Mouse (Mus musculus) left cerebral cortex, adult 8-10 months (tissue): ENCODE measurements around the gene Rab8b. TPM values are rescaled to one million over a fixed set of nuclear protein-coding genes. Genes with fewer than 3 reads are reported as not detected.
"Not testable (repeated sequence)": the region's sequence is repeated elsewhere in the genome, so short reads cannot be mapped to it uniquely, and the experiment has no call there.

ENCODE experiments used
- DNase-seq, 2 experiments: peaks; one replicate each; pipeline ENCODE4 v3.0.0; 2022; ENCODE audit warnings: low spot score in 2 of 2
- total RNA-seq, 4 experiments: library from RNA; stranded (reverse); gene quantifications; 2 replicates each; pipeline ENCODE4 v1.2.4; 2022

The Rab8b gene
- total RNA-seq, 4 experiments from 2014 or later, result 29.6 to 31.7 (median 30.3) TPM

DNA sequence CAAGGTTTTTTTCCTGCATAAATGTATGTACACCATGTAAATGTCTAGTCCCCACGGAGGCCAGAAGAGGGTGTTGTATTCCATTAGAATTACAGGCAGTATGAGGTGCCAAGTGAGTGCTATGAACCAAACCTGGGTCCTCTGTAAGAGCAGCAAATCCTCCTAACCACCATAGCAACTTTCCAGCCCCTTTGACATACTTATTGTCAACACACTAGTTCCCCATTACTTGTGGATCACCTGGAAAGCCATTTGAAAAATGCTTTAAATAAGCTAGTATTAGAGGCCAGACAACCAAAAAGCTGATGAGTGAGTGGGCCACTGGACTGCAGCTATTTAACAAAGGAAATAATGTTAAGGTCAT lies 1.6 kb downstream of the Rab8b start:
- no peak for DNase-seq

DNA sequence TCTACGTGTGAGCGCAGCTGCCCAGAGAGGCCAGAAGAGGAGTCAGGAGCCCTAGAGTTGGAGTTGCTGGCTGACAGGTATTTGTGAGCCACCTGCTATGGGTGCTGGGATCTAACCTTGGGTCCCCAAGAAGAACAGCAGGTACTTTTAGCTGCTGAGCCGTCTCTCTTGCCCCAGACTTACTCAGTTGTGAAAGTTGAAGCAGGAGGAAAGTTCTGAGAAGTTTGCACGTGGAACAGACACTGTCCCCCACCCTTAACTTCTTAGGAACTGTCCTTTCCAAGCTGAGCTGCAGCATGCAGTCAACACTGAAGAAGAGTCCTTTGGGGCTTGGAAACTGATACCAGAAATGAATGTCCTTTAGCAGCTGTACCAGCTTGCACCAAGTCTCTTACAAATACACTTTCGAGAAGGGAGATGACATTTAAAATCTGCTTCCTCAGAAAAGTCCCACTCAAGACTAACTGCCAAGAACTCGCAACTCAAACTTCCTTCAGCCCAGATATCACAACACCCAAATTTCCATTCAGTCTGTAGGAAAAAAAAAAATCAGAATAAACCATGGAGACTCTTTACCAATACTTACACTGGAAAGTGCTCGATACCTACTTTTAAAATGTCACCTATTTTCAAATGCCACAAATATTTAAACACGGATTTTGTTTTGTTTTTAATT lies 2.1 kb downstream of the Rab8b start:
- DNase-seq, result no peak

DNA sequence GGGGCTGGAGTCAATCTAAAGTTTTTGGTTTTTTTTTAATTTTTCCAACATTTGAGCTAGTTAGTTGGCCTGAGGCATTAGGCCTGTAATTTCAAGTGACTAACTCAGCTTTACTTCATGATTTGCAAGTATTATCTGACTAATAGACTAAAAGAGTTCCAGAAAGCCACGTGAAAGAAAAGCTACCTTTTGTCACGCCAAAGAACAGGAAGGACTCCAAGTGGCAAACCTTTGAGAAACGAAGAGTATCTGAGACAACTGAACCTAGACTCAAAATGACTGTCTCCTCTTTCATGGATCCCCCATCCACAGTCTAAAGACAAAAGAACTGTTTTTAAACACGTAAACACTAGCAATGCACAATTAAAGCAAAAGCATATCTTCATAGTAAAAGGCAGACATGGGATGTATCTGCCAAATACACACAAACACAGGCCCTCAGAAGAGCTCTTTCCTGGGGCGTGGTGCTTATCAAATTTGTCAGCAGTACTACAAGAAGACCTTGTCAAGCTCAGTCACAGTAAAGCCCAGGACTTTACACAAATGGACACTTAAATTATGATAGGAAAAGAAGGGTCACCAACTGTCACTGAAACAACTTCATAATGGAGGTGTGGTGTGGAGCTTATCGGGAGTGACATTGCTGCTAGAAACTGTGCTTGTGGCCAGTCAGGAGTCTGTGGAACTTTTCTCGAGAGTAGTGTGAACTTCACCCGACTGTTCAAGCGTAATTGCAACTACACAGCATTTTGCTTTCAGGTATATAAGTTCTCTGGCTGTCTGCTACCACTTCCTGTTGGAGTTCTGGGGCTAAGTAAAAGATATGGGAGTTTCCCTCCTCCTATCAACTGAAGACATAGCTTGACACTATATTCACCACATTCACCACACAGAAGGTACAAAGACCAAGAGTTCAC lies 3.4 kb downstream of the Rab8b start:
- DNase-seq, result no peak

DNA sequence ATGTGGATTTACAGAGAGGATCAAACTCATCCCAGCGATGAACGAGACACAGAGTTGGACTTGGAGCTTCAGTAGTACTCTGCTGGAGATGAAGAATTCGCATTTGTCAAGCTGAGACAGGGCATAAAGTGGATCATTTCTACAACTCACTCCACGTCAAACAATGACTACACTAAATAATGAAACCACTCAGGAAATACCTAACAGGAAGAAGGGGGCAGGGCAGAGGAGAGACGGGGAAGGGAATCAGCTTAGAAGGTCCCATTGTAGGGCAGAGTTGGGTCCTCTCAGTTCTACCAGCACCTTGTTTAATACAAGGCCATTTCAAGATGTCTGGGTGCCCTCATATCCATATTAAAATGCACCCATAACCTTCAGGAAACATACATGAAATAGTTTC lies 4.1 kb downstream of the Rab8b start:
- no peak for DNase-seq

DNA sequence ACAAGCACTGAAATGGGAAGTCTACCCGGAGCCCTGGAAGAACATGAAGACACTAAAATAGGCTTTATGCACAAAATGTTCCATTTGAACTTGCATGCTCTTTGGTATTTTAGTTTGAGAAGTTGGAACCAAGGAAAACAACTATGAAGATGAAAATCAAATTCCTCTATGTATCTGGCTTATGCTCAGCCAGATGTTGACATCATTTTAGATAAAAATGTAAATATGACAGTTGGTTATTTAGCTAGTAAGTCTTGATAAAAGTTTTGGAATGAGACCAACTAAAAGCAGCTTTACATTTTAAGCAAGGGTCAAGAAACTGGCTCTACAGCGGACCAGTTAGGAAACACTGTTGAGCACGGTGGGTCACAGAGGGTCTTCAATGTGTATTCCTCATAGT lies 4.9 kb downstream of the Rab8b start:
- DNase-seq, result no peak

DNA sequence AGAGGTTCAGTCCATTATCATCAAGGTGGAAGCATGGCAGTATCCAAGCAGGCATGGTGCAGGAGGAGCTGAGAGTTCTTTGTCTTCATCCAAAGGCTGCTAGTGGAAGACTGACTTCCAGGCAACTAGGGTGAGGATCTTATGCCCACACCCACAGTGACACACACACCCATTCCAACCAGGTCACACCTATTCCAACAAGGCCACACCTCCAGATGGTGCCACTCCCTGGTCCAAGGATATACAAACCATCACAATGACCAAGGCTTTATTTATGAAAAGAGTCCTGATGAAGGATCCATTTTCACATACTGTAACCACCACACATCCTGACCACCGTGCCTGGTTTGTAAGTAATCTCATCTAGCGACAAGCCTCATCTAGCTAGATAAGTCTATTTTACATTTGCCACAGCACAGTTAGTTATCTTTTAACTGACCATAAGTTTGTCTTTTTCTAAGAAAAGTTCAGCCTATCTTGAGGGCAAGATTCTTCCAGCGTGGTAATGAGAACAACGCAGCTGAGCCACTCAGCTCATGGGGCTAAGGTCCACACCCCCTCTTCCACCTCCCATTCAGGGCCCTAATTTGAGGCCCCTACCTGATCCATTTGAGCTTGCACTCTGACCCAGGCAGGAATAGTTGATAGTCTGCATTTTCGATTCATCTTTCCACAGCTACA lies 6.1 kb downstream of the Rab8b start:
- DNase-seq, result not testable (repeated sequence)

DNA sequence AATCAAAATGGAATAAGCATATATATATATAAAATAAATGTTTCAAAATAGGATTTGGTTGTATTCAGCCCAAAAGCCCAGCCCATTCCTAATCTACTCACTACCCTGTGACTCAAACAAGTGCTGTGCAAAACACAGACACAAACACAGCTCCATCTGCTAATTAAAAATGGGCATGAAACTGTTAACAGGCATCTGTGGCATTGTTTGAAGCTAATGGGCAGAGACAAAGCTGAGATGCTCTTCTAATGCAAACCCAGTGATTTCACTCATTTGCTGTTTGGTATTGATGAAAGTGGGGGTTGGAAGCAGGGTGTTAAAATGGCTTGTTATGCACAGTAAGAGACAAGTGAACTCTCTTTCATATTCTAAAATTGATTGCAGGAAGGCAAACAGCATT lies 7.2 kb downstream of the Rab8b start:
- no peak for DNase-seq

DNA sequence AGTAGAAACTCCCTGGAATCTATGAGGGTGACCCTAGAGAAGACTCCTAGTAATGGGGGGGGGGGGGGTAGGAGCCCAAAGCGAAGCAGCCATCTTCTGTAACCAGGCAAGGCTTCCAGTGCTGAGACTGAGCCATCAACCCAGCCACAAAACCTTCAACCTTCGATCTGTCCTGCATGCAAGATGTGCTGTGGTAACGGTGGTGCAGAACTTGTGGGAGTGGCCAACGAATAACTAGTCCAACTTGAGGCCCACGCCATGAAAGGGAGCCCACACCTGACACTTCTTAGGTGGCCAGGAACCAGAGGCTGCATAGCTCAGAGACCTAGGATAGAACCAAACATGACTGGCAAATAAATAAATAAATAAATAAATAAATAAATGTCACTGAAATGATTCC lies 8.8 kb downstream of the Rab8b start:
- DNase-seq, result no peak

DNA sequence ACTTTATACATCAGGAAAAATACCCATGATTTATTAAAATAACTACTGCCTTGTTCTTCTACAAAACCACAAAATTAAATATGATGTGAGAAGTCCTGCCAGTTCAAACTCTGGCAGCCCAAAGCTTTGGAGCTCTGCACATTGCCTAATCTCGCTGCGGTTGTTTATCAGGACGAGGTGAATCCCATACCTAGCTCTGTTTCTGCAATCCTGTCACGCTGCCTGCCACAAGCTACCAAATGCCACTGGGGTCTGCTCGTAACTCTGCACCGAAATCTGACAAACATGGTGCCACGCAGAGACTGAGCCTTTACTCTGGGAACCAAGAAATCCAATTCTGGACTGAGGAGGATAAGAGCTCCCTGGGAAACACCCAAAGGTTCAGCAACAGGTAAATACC lies 9.6 kb downstream of the Rab8b start:
- DNase-seq, result no peak

DNA sequence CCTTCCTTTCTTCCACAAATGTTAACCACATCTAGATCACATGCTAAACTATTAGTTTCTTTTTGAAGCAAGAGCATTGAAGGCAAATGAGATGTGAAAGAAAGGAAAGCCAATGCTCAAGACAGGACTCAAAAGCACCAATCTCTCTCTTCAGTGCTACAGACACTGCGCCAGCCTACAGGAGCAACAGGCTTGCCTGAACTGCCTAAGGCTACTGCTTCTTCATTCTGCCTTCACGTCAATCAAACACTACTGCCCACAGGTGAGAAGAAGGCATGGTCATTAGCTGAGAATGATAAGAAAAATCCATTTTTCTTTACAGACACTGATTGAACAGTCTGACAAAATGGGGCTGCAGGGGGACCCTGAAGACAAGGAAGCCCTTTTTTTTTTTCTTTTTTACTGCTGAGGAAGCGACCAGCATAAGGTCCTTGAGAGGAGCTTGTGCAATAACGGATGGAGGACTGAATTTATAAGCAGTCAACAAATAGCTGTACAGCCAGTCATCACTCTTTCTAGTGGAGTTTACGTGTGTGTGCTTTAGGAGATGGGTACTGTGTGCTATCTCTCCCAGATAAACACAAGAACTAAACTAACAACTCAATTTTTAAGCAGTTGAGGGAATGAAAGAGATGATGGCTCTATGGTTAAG lies 11.6 kb downstream of the Rab8b start:
- DNase-seq, result no peak

DNA sequence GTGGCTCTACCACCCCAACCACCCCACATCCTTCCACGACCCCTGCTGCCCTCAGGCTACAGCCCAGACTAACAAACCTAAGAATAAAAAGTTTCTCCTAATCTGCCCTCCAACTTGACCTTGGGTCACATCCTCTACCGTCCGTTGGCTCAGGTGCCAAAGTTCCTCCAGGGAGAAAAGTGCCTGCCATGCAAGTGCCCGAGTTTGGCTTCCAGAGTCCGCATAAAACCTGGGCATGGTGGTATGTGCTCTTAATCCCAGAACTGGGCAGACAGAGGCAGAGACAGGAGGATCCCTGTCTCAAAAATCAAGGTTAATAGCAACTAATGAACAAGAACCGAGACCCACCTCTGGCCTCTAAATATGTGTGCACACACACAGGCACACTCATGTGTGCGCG lies 12.4 kb downstream of the Rab8b start:
- DNase-seq, result no peak

DNA sequence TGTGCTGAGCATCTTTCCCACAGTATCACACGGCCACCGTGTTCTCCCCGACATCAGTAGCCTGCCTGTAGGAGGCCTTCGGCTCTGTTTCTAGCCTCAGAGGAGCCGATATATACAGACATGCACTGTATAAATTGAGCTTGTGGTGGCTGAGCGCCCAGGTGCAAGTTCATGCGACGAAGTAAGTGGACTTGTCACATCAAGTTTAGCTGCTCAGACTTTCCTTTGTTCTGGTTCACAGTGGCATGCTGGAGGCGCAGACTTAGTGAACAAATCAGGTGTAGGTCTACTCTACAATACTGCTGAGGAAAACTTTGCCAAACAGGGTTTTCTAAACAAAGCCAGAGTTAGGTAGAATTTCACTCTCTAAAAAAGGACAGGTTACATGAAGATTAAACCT lies 13.5 kb downstream of the Rab8b start:
- DNase-seq, result no peak

DNA sequence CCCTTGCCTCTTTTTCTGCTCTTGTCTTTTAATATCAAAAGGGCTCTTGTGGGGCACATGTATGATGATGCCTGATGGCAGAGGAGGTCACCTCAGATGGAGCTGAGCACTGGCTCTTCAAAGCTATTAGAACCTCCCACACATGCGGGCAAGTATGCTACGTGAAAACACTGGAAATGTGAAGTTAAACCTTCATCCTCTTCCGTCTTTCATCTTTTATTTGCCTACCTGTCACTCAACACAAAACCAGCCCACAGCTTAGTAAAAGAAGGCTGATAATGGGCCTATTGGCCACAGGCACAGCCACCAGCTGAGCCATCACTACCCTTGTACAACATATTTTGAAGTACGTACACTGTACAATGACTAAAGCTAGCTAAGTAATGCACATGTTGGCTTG lies 20.0 kb downstream of the Rab8b start:
- DNase-seq, result no peak

DNA sequence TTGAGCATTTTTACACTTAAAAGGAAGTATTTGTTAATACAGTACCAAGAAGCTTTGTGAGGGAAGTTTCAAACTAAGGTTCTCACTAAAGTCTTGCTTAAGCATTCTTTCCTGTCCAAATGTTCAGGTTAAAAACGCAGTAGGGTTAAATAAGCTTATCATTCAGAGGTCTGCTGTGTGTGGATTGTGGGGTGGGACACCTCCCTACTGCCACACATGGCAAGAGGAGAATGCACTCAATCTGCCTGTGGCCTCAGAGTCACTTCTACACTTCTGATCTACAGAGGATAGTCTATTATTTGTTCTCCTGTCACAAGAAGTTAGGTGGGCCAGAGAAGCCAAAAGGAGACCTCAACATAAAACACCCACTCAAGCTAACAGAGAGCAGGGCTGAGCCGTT lies 20.4 kb downstream of the Rab8b start:
- DNase-seq, result no peak

DNA sequence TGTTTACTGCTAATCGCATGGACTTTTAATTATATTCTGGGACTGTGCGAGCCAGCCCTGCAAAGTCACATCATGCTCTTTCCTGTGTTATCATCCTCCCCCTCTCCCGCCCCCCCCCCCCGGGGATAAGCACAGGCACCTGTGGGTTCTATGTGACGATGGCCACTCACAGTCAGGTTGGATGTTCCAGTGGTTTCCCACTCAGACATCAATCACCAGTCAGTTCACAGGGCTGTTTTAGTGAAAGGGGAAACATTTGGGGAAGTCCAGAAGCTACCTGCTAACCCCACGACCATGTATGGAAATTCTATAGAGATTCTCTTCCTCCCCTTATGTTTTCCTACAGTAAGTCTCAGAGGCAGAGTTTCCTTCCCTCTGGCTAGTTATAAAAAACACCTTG lies 21.6 kb downstream of the Rab8b start:
- no peak for DNase-seq

DNA sequence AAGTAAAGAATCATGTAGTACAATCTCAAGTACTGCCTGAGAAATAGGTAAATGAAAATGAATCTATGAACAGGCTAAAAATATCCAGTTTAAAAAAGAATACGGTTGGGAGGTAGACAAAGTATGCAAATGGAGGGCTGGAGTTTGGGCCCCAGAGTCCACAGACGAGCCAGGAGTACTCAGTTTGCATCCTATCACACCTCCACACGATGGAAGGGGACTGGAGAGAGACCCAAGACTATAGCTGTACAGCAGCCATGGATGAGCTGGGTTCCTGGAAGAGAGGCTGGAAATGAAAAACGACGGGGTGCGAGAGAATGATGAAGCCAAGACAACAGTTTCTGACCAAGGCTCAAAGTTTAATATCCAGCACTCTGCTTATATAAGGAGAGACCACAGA lies 22.5 kb downstream of the Rab8b start:
- DNase-seq, result no peak

DNA sequence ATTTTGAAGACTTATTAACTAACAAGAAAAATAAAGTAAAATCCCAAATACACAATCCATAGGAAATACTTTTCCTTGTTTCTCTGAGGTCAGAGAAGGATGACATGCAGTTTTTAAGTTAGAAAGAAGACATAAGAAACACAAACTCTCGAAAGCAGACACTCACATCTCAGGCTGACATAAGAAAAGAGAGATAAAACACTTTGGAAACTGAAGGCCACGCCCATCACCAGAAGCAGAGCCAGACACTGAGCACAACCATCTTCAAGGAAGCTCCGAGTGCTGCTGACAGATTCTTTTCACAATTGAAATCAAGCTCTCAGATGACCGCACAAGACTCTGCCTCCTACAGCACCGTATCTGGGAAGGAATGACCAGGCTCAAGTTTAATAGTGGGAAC lies 23.5 kb downstream of the Rab8b start:
- DNase-seq, result no peak

DNA sequence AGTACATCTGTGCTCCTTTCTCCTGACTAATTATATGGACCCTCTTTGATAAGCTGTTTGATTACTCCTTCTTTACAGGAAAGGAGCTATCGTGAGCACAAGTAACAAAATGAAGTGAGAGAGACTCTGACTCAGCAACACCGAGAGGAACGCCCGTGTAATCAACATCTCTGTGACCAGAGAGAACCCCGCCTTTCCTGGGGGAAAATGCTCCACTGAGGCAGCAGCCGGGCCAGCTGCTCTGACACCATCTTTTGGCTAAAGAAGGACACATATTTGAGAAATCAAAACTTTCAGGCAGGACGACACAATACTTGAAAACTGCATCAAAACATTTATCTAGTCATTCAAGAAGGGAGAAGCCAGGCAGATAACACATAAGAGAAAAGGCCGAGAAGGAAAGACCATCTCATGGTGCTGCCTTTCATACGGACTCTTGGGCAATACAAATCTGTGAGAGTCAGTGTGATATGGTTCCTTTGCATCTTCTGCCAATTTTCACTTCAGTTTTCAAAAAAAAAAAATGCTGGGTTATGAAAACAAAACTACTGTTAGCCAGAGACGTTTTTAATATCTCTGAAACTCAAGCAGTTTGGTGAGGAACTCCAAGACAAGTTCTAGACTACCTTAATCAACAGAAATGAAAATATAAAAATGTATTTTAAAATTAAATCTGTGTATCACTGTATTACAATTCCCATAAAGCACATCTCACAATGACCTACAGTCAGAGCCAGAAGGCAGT lies 24.3 kb downstream of the Rab8b start:
- no peak for DNase-seq

DNA sequence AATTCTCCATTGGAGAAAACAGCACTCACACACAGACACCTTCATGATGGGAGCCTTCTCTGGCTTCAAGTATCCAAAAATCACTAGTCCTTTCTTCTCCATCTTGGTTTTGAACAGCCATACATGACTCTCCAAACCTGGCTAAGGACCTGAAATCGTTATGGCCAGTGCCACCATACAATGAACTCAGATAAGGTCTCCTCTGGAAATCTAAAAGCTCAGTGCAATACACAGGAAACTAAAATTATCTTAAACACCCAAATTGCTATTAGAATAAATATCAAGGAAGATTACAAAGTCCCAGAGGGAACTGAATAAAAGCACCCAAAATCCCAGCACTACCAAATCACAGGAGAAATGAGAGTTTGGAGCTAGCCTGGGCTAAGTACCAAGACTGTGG lies 25.1 kb downstream of the Rab8b start:
- no peak for DNase-seq

DNA sequence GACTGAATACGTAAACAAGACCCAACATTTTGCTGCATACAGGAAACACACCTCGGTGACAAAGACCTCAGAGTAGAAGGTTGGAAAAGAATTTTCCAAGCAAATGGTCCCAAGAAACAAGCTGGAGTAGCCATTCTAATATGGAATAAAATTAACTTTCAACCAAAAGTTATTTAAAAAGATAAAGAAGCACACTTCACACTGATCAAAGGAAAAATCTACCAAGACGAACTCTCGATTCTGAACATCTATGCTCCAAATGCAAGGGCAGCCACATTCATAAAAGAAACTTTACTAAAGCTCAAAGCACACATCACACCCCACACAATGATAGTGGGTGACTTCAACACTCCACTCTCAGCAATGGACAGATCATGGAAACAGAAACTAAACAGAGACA lies 27.0 kb downstream of the Rab8b start:
- DNase-seq, result not testable (repeated sequence)

DNA sequence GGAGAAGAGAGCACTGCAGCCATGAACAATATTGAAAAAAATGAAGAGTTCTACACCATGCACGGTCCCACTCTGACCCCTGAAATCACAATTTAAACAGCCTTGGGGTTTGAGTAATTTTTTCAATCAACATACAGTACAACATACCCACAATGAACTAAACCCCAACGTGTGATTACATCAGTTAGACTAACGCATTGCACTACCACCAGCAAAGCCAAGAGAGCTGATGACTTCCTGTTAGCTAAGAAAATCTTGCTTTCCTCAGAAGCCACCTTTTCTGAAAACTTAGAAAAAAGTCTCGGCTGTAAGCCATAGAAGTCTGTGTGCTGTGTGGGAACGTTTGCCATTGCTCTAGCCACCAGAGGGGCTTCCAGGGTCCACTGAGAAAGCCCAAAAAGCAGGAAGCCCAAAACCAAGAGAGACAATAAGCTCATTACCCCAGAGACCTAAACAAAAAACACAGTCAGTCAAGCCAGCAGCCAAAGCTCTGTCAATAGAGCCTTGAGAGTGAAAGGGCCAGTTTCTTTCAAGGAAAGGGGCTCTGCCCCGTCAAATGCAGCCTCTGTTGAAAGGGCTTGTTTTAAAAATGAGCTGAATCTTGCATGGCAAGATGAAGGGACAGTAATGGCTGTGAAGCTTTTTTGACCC lies 31.4 kb downstream of the Rab8b start:
- DNase-seq, result no peak
